Mouse (Mus musculus): ENCODE measurements around the gene Espl1.
A peak's percentile ranks its signal among the peaks of the same experiment; 100 is the strongest.

The Espl1 gene

GRCm38 (mm10) chr15:102278726-102279091 lies 17.4 kb upstream of the Espl1 start:
- no peak for DNase-seq

- peak; percentile 96 for DNase-seq
These were observed 16.8 kb upstream of the Espl1 start, which contains the start of gene Mfsd5 for GRCm38 (mm10) chr15:102279092-102279782. TSS of gene Mfsd5 (plus strand) at chr15:102279454.

DNA sequence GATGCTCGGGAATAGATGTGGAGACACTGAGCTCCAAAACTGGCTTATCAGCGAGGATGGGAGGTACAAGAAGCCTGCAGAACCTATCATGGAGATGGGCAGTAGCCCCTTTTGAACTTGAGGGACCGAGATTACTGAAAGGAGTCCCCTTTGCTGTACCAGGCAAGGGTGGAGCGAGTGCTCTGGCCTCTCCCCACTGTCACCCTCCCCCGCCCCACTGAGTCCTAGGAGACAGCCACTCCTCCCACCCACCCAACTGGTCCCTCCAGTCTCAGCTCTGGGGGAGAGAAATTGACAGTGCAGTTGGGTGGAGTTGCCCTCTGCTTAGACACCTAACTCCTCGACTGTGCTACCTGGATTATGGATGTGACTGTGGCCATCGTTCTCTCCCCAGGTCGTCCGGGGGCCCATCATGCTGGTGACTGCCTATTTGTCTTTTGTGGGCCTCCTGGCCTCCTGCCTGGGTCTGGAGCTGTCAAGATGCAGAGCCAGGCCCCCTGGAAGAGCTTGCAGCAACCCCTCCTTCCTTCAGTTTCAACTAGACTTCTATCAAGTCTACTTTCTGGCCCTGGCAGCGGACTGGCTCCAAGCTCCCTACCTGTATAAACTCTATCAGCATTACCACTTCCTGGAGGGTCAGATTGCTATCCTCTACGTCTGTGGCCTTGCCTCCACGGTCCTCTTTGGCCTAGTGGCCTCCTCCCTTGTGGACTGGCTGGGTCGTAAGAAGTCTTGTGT lies 16.1 kb upstream of the Espl1 start:
- DNase-seq = no peak

- DNase-seq = no peak
These were observed 15.4 kb upstream of the Espl1 start for GRCm38 (mm10) chr15:102280623-102281022.

DNA sequence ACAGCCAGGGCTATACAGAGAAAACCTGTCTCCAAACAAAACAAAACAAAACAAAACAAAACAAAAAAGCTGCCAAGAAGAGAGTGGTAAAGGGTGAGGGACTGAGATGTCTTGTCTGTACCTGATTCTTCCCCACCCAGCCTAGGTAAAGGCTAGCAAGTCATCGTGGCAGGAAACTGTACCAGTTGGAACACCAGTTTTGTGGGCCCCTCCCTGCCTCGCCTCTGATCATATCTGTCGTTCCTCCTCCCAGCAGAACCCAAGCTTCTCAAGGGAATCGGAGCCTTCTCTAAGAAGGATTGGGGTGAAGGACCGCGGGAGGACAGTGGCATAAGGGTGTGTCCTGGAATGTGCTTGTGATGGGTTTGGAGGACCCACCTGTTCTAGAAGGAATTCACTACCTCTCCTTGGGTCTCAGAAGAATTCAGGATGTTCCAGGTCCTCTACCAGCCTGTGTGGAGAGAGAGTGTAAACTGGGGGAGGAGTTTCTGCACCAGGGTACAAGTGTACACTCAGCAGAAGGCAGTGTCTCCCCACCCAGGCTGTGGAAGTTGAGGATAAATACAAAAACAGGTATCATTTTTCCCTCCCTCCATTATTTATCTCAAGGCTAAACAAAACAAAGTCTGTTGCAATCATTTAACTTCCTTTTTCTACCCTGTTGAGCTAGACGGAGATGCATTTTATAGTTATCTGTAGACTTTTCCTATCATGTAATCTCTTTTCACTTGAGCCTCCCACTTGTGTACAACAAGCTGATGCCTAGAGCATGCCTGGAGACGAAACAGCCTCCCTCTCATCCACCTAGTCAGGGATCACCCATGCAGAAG lies 13.4 kb upstream of the Espl1 start:
- no peak for DNase-seq

GRCm38 (mm10) chr15:102283648-102284047 lies 12.4 kb upstream of the Espl1 start:
- DNase-seq = no peak

- peak; percentile 64 for DNase-seq
These were observed 8.7 kb upstream of the Espl1 start for GRCm38 (mm10) chr15:102287395-102287794.

- DNase-seq = no peak
These were observed 421 bp downstream of the Espl1 start for GRCm38 (mm10) chr15:102296368-102297006.

DNA sequence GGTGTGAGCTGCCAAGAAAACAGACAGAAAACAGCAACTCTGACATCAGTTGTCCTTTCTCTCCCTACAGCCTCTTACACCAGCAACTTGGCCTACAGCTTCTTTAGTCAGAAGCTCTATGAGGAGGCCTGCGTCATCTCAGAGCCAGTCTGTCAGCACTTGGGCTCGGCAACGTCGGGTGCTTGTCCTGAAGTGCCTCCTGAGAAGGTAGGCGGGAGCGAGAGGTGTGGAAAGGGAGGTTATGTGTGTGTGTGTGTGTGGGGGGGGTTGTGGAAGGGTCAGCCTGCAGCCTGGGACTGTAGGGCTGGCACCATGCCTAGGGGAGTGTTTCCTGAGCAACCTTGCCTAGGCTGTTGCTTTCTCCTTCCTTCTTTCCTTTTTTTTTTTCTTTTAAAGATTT lies 6.5 kb downstream of the Espl1 start:
- no peak for DNase-seq

DNA sequence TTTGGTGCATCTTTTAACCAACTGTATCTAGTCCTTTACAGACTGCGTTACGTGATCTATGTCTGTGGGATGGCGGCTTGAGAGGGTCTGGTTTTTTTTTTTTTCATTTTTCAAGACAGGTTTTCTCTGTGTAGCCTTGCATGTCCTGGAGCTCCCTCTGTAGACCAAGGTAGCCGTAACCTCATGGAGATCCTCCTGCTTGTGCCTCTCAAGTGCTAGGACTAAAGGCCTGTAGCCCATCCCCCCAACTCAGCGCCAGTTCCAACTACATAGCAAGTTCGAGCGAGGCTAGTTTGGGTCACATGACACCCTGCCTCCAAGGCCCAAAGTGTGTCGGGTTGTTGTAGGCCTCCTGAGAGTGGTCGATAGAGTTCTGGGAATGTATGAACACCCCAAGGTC lies 12.7 kb downstream of the Espl1 start:
- DNase-seq = no peak

- peak; percentile 7 for DNase-seq
These were observed 14.2 kb downstream of the Espl1 start for GRCm38 (mm10) chr15:102310074-102310845.

- no peak for DNase-seq
These were observed 15.4 kb downstream of the Espl1 start for GRCm38 (mm10) chr15:102311489-102311888.

- DNase-seq = no peak
These were observed 19.2 kb downstream of the Espl1 start for GRCm38 (mm10) chr15:102315292-102315691.

DNA sequence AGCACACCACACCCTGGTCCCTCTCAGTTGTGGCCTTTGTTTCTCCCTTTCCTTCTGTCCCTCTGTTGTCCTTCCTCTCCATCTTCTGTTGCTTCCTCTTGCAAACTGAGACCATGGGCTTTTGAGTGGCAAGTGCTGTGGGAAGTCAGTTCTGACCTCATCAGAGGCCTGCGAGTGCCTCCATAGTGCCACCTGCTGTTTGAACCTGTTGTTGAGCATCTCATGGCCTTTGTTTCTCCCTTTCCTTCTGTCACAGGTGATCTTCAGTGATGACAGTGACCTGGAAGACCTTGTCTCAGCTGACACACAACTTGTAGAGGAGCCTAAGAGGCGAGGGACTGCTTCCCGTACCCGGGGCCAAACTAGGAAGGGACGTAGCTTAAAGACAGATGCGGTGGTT lies 20.2 kb downstream of the Espl1 start:
- peak; percentile 67 for DNase-seq

GRCm38 (mm10) chr15:102324654-102325473 lies 28.8 kb downstream of the Espl1 start:
- DNase-seq = no peak

GRCm38 (mm10) chr15:102326022-102326576 lies 30.0 kb downstream of the Espl1 start, which contains the start of gene Pfdn5:
TSS of gene Pfdn5 (plus strand) at chr15:102326116.
- DNase-seq = peak; percentile 96

DNA sequence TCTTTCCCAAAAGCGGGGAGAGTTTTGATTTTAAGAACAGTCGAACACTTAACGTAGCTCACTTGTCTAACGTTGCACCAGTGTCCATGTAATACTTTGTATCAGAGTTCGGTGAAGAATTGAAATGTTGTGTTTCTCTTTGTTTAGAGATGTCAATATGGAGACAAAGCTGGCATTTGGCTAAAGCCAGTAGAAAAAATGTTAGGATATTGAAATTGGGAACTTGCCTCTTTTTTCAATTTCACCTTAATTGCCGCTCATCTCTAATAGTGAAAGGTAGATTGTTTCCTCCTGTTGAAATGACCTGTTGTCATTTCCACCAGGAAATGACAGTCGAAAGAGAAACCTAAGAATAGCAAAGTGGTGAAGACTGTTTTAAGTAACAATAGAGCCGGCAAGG lies 30.8 kb downstream of the Espl1 start:
- DNase-seq = no peak

DNA sequence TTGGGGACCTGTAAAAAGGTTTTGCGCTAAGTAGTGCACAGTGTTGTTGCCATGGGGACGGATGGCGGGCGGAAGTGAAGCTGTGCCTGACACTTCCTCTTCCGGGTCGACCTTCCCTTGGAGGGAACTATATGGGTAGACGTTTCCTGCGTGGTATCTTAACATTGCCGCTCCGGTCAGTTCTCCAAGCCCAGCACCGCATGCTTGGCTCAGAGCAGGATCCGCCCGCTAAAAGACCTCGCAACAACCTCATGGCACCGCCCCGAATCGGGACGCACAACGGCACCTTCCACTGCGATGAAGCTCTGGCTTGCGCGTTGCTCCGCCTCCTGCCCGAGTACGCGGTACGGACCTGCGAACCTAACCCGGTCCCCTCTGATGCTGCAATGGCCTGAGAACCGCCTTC lies 35.5 kb downstream of the Espl1 start, which contains the start of gene Myg1:
TSS of gene Myg1 (plus strand) at position 100 of the 406 bp plus-strand sequence.
- peak; percentile 94 for DNase-seq

GRCm38 (mm10) chr15:102335254-102335653 lies 39.2 kb downstream of the Espl1 start:
- DNase-seq = no peak

DNA sequence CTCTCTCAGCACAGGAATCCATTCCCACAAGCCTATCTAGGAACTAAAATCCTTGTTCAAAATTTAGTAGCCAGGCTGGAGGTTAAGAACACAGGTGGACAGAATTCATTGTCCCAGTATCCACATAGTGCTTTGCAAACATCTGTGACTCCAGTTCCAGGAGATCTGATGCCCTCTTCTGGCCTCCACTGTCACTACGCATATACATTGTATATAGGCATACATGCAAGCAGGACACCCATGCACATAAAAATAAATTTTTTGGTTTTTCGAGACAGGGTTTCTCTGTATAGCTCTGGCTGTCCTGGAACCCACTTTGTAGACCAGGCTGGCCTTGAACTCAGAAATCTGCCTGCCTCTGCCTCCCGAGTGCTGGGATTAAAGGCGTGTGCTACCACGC lies 39.9 kb downstream of the Espl1 start:
- peak; percentile 43 for DNase-seq

DNA sequence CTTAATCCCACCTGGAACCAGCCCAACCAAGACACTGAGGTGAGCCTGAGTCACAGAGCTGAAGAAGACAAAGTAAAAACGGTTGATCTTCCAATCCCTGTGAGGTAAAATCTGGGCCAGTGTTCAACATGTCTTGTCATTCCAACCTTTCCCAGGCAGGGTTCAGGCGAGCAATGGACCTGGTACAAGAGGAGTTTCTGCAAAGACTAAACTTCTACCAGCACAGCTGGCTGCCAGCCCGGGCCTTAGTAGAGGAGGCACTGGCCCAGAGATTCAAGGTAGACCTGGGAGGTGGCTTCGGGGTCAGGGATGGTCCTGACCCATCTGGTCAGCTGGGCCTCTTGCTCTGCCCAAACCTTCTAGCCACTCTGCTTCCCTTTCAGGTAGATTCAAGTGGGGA lies 40.9 kb downstream of the Espl1 start:
- DNase-seq = no peak
